Mouse (Mus musculus): Measurements from ENCODE around the gene Adgrv1. TPM values are rescaled to one million over a fixed set of nuclear protein-coding genes. Genes with fewer than 3 reads are reported as not detected.
"Not testable (repeated sequence)": the region's sequence is repeated elsewhere in the genome, so short reads cannot be mapped to it uniquely, and the experiment has no call there.

Adgrv1 gene
- polyA plus RNA-seq, 1 experiment from 2014 or later, result 19.1 TPM

GRCm38 (mm10) chr13:81312148-81312547, 320.8 kb downstream of the Adgrv1 start:
- H3K4me1 ChIP-seq (replicated peaks), result no peaks in the 10 kb centered on the region
- H3K4me2 ChIP-seq, result no peak overlapping the region
- no peaks in the 10 kb centered on the region for H3K27me3 ChIP-seq
- H3K36me3 ChIP-seq, result no peaks in the 10 kb centered on the region
- WGBS, result 82% methylated on average over 5 of the region's 5 CpGs
- no peaks in the 10 kb centered on the region for H3K9me3 ChIP-seq
- no peak for ATAC-seq (ENCODE audit: low FRiP score)
- H3K9ac ChIP-seq, result no peak overlapping the region
- no peak overlapping the region for H3K27ac ChIP-seq
- H3K4me3 ChIP-seq, result no peak overlapping the region

GRCm38 (mm10) chr13:81300851-81301250, 332.1 kb downstream of the Adgrv1 start:
- WGBS, result 89% methylated on average over 1 of the region's 1 CpGs

GRCm38 (mm10) chr13:81294106-81294505, 338.8 kb downstream of the Adgrv1 start:
- no peak for ATAC-seq (ENCODE audit: low FRiP score)
- Histone ChIP-seq H3K4me3 (no peak overlapping the region), H3K9ac (no peak overlapping the region), H3K9me3 (no peaks in the 10 kb centered on the region), H3K4me2 (no peak overlapping the region), H3K36me3 (no peaks in the 10 kb centered on the region), H3K27me3 (no peaks in the 10 kb centered on the region), H3K27ac (no peak overlapping the region), H3K4me1 (replicated peaks) (no peaks in the 10 kb centered on the region)
- WGBS, result 67% methylated on average over 1 of the region's 1 CpGs

More at GRCm38 (mm10) chr13:81300851-81301250, 332.1 kb downstream of the Adgrv1 start:
- Histone ChIP-seq H3K27ac (no peak overlapping the region), H3K4me1 (replicated peaks) (no peaks in the 10 kb centered on the region), H3K9ac (no peak overlapping the region), H3K4me2 (no peak overlapping the region), H3K27me3 (no peaks in the 10 kb centered on the region), H3K4me3 (no peak overlapping the region), H3K36me3 (no peaks in the 10 kb centered on the region), H3K9me3 (no peaks in the 10 kb centered on the region)
- no peak for ATAC-seq (ENCODE audit: low FRiP score)

GRCm38 (mm10) chr13:81282193-81282592, 350.8 kb downstream of the Adgrv1 start:
- ATAC-seq (ENCODE audit: low FRiP score), result no peak
- Histone ChIP-seq H3K4me1 (replicated peaks) (no peaks in the 10 kb centered on the region), H3K4me3 (no peak overlapping the region), H3K27me3 (no peaks in the 10 kb centered on the region), H3K9me3 (no peaks in the 10 kb centered on the region), H3K27ac (no peak overlapping the region), H3K9ac (no peak overlapping the region), H3K4me2 (no peak overlapping the region), H3K36me3 (no peaks in the 10 kb centered on the region)
- WGBS, result 72% methylated on average over 6 of the region's 6 CpGs

- WGBS, result 98% methylated on average over 1 of the region's 1 CpGs
- H3K27ac ChIP-seq, result no peak overlapping the region
- ATAC-seq (ENCODE audit: low FRiP score), result no peak
Observed at GRCm38 (mm10) chr13:81280650-81281229, 352.2 kb downstream of the Adgrv1 start.

GRCm38 (mm10) chr13:81279351-81279736, 353.6 kb downstream of the Adgrv1 start:
- no peaks in the 10 kb centered on the region for H3K36me3 ChIP-seq
- no peaks in the 10 kb centered on the region for H3K4me1 ChIP-seq (replicated peaks)
- no peak overlapping the region for H3K4me3 ChIP-seq
- ATAC-seq (ENCODE audit: low FRiP score), result no peak
- 85% methylated on average over 5 of the region's 5 CpGs for WGBS
- H3K9ac ChIP-seq, result no peak overlapping the region
- H3K9me3 ChIP-seq, result no peaks in the 10 kb centered on the region
- no peaks in the 10 kb centered on the region for H3K27me3 ChIP-seq
- no peak overlapping the region for H3K27ac ChIP-seq
- H3K4me2 ChIP-seq, result no peak overlapping the region

More at GRCm38 (mm10) chr13:81280650-81281229, 352.2 kb downstream of the Adgrv1 start:
- Histone ChIP-seq H3K36me3 (no peaks in the 10 kb centered on the region), H3K27me3 (no peaks in the 10 kb centered on the region), H3K9me3 (no peaks in the 10 kb centered on the region), H3K4me2 (no peak overlapping the region), H3K9ac (no peak overlapping the region), H3K4me3 (no peak overlapping the region), H3K4me1 (replicated peaks) (no peaks in the 10 kb centered on the region)

- ATAC-seq (ENCODE audit: low FRiP score), result no peak
- Histone ChIP-seq H3K27me3 (no peaks in the 10 kb centered on the region), H3K4me2 (no peak overlapping the region), H3K27ac (no peak overlapping the region), H3K4me1 (replicated peaks) (no peaks in the 10 kb centered on the region), H3K9me3 (no peaks in the 10 kb centered on the region), H3K9ac (no peak overlapping the region), H3K4me3 (no peak overlapping the region), H3K36me3 (no peaks in the 10 kb centered on the region)
- WGBS, result 86% methylated on average over 2 of the region's 2 CpGs
Observed at GRCm38 (mm10) chr13:81278669-81279350, 354.1 kb downstream of the Adgrv1 start.

- no peak for ATAC-seq (ENCODE audit: low FRiP score)
Observed at GRCm38 (mm10) chr13:81273837-81274236, 359.1 kb downstream of the Adgrv1 start.

GRCm38 (mm10) chr13:81270396-81270795, 362.6 kb downstream of the Adgrv1 start:
- Histone ChIP-seq H3K27ac (no peak overlapping the region), H3K9ac (no peak overlapping the region), H3K27me3 (no peaks in the 10 kb centered on the region), H3K4me1 (replicated peaks) (no peaks in the 10 kb centered on the region), H3K9me3 (no peaks in the 10 kb centered on the region), H3K36me3 (no peaks in the 10 kb centered on the region), H3K4me3 (no peak overlapping the region), H3K4me2 (no peak overlapping the region)
- WGBS, result 90% methylated on average over 6 of the region's 6 CpGs
- no peak for ATAC-seq (ENCODE audit: low FRiP score)

More at GRCm38 (mm10) chr13:81273837-81274236, 359.1 kb downstream of the Adgrv1 start:
- no peak overlapping the region for H3K9ac ChIP-seq
- WGBS, result 88% methylated on average over 1 of the region's 1 CpGs
- no peak overlapping the region for H3K4me3 ChIP-seq
- no peaks in the 10 kb centered on the region for H3K4me1 ChIP-seq (replicated peaks)
- H3K27me3 ChIP-seq, result no peaks in the 10 kb centered on the region
- no peaks in the 10 kb centered on the region for H3K9me3 ChIP-seq
- no peaks in the 10 kb centered on the region for H3K36me3 ChIP-seq
- H3K4me2 ChIP-seq, result no peak overlapping the region
- H3K27ac ChIP-seq, result no peak overlapping the region

- no peaks in the 10 kb centered on the region for H3K36me3 ChIP-seq
- no peaks in the 10 kb centered on the region for H3K9me3 ChIP-seq
- no peak overlapping the region for H3K4me2 ChIP-seq
- no peak overlapping the region for H3K4me3 ChIP-seq
- 83% methylated on average over 6 of the region's 6 CpGs for whole genome bisulfite sequencing
- H3K4me1 ChIP-seq (replicated peaks), result no peaks in the 10 kb centered on the region
- H3K27ac ChIP-seq, result no peak overlapping the region
- no peak for ATAC-seq (ENCODE audit: low FRiP score)
- H3K9ac ChIP-seq, result no peak overlapping the region
- H3K27me3 ChIP-seq, result no peaks in the 10 kb centered on the region
Observed at GRCm38 (mm10) chr13:81269056-81269455, 363.9 kb downstream of the Adgrv1 start.

GRCm38 (mm10) chr13:81267489-81267888, 365.5 kb downstream of the Adgrv1 start:
- H3K9ac ChIP-seq; ATAC-seq (ENCODE audit: low FRiP score); H3K4me3 ChIP-seq; H3K36me3 ChIP-seq; H3K4me2 ChIP-seq; H3K4me1 ChIP-seq (replicated peaks); H3K27ac ChIP-seq; H3K9me3 ChIP-seq; H3K27me3 ChIP-seq: not testable (repeated sequence)
- WGBS, result 80% methylated on average over 4 of the region's 4 CpGs

GRCm38 (mm10) chr13:81264465-81264864, 368.5 kb downstream of the Adgrv1 start:
- H3K4me2 ChIP-seq, result no peak overlapping the region
- WGBS, result 97% methylated on average over 1 of the region's 1 CpGs
- no peak overlapping the region for H3K27ac ChIP-seq
- ATAC-seq (ENCODE audit: low FRiP score), result no peak
- no peaks in the 10 kb centered on the region for H3K4me1 ChIP-seq (replicated peaks)
- H3K4me3 ChIP-seq, result no peak overlapping the region
- H3K9ac ChIP-seq, result no peak overlapping the region
- no peaks in the 10 kb centered on the region for H3K27me3 ChIP-seq
- no peaks in the 10 kb centered on the region for H3K36me3 ChIP-seq
- H3K9me3 ChIP-seq, result no peaks in the 10 kb centered on the region

GRCm38 (mm10) chr13:81241181-81241580, 391.8 kb downstream of the Adgrv1 start:
- no peak overlapping the region for H3K27ac ChIP-seq
- no peaks in the 10 kb centered on the region for H3K36me3 ChIP-seq
- no peak for ATAC-seq (ENCODE audit: low FRiP score)
- no peaks in the 10 kb centered on the region for H3K27me3 ChIP-seq
- no peak overlapping the region for H3K4me3 ChIP-seq
- H3K4me1 ChIP-seq (replicated peaks), result no peaks in the 10 kb centered on the region
- H3K9me3 ChIP-seq, result no peaks in the 10 kb centered on the region
- no peak overlapping the region for H3K9ac ChIP-seq
- no peak overlapping the region for H3K4me2 ChIP-seq
- 97% methylated on average over 2 of the region's 2 CpGs for WGBS
